Mouse (Mus musculus) spleen, adult 2 months (tissue): ENCODE measurements around the gene BC049715.

Experiments used
- CTCF ChIP-seq: fragments of 200-500 bp; IDR thresholded peaks from 2 replicates; pipeline ENCODE4 v1.5.1; 2011; ENCODE audit warnings: mild to moderate bottlenecking, inconsistent platforms; ENCODE audit not compliant: insufficient read depth, insufficient read length, insufficient replicate concordance; ENCODE audit errors: extremely low read depth
- POLR2A ChIP-seq: fragments of 200-500 bp; IDR thresholded peaks from 2 replicates; pipeline ENCODE4 v1.6.1; 2011; ENCODE audit warnings: low read depth, low read length, inconsistent platforms

DNA sequence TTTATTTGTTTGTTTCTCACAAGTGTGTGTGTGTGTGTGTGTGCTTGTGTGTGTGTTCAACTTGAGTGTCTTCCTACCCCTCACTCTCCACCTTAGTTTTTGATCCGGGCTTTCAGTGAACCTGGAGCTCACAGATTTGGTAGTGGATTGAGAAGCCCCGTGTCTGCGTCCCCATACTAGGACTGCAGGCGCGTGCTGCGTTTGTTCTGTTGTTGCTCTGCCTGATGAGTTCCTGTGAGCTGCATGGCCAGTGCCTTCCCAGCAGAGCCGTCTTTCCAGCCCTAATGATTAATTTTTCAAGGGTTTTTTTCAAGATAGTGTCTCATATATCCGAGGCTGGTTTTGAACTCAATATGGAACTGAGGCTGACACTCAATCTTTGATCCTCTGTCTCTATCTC, 31.0 kb downstream of the BC049715 start:
- no peak for TF ChIP-seq CTCF
- TF ChIP-seq POLR2A, result no peak
